13 mouse cellular contexts compared by ENCODE assay signal in the genomic region with DNA sequence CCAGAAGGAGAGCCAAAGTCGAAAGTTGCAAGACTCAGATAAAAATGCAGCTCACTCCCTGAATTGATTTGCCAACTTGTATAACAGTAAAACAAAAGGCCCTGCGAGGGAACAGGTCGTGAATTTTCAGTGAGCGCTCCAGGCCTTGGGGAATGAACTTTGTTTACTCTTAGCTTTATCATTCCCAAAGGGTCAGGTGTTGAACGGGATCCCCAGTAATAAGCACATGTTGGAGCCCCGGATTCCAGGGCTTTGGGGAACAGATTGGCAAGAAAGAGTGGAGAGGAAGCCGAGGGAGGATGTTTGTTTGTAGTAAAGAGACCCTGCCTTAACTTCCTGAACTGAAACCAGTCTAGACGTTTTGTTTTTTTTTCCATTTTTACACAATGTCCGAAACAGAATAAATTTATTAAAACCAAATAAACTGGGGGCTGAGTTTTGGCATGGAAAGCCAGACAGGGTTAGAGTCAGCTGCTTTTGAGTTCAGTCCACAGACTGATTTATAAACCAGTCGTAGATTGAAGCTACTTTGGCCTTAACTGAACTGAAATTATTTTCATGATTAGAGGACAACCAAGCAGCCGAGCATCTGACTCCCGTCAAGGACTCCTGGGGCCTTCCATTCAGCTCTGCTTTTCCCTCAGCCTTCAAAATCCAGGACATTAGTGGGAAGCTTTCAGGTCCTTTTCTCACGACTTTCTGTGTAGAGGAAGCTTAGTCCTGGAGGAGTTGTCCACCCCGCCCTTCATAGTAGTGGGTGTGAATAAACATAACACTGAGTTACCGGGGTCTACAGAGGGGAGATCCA. TPM values are rescaled to one million over a fixed set of nuclear protein-coding genes. Genes with fewer than 3 reads are reported as not detected.
A peak's percentile ranks its signal among the peaks of the same experiment; 100 is the strongest.
DNase-seq lines count a peak whose midpoint lies in the region; ATAC-seq and TF ChIP-seq lines count a peak whose summit lies in the region.
"Had no signal": no experiment of that assay in that cellular context is flagged by ENCODE, and none has a peak within 500 bp of the region (broad histone marks: within the 10 kb centered on the region; RNA-seq: fewer than 3 reads in every experiment).

No protein-coding gene starts in this region.

- peak; percentile 98 for DNase-seq in heart, adult 11 months
- DNase-seq in heart, postnatal 4 days = no peak
- no peak for DNase-seq in heart, postnatal 0 days (ENCODE audit: low spot score)
- no peak for DNase-seq in thymus, postnatal 4 days
- DNase-seq in cerebellum, postnatal 10 days = no peak
- DNase-seq: B cell, adult 2 months; forebrain, postnatal 0 days had no signal

- WGBS in heart, postnatal 0 days = 46% methylated on average over 15 of the region's 15 CpGs
- 34% methylated on average over 15 of the region's 15 CpGs for WGBS in limb, embryonic 15.5 days

- no peak for TF ChIP-seq CTCF in cortical plate, adult 2 months (IDR thresholded peaks at IDR 0.05; ENCODE audit: extremely low read depth, insufficient read depth, low read length)
- no peak for TF ChIP-seq CTCF in heart, postnatal 0 days (IDR thresholded peaks at IDR 0.05; ENCODE audit: low read depth)

- H3K4me3 ChIP-seq in cortical plate, adult 2 months (ENCODE audit: insufficient read depth, low read length) = no peak overlapping the region
- no peak overlapping the region for H3K4me3 ChIP-seq in heart, postnatal 0 days (ENCODE audit: low read depth, low read length)
- no peak overlapping the region for H3K4me3 ChIP-seq in limb, embryonic 15.5 days
- H3K4me3 ChIP-seq: midbrain, embryonic 12.5 days had no signal

- TF ChIP-seq EP300 in heart, postnatal 0 days (IDR thresholded peaks at IDR 0.05; ENCODE audit: low read depth) = no peak

- no peak for ATAC-seq in heart, postnatal 0 days (ENCODE audit: insufficient read depth, low read depth)
- ATAC-seq in limb, embryonic 15.5 days (ENCODE audit: insufficient number of reproducible peaks, low FRiP score, low TSS enrichment, low read depth) = no peak
- ATAC-seq in erythroblast, adult 5-6 weeks (replicated peaks; ENCODE audit: low FRiP score, poor library complexity, severe bottlenecking) = no peak
- ATAC-seq: forebrain, postnatal 0 days had no signal

- no peaks in the 10 kb centered on the region for H3K9me3 ChIP-seq in heart, postnatal 0 days (replicated peaks; ENCODE audit: control insufficient read depth, low read length)
- H3K9me3 ChIP-seq in limb, embryonic 15.5 days = no peaks in the 10 kb centered on the region
- H3K9me3 ChIP-seq: midbrain, embryonic 12.5 days had no signal

- no peaks in the 10 kb centered on the region for H3K36me3 ChIP-seq in heart, postnatal 0 days (replicated peaks; ENCODE audit: control insufficient read depth, insufficient read depth, low read length)
- no peaks in the 10 kb centered on the region for H3K36me3 ChIP-seq in limb, embryonic 15.5 days
- H3K36me3 ChIP-seq: midbrain, embryonic 12.5 days had no signal

- TF ChIP-seq POLR2A in cortical plate, adult 2 months (IDR thresholded peaks at IDR 0.05; ENCODE audit: extremely low read depth, insufficient read depth, low read length) = no peak

- H3K4me2 ChIP-seq in heart, postnatal 0 days (ENCODE audit: low read depth, low read length) = no peak overlapping the region
- no peak overlapping the region for H3K4me2 ChIP-seq in limb, embryonic 15.5 days
- H3K4me2 ChIP-seq: hindbrain, embryonic 14.5 days; midbrain, embryonic 12.5 days had no signal

- H3K9ac ChIP-seq in heart, postnatal 0 days (replicated peaks; ENCODE audit: low read depth, low read length) = no peak overlapping the region
- H3K9ac ChIP-seq in limb, embryonic 15.5 days = no peak overlapping the region
- H3K9ac ChIP-seq: forebrain, postnatal 0 days; hindbrain, embryonic 14.5 days; midbrain, embryonic 12.5 days had no signal

- 0 out of 2 replicates have a peak overlapping the region, but pooled peaks have one; percentile 53 for H3K27ac ChIP-seq in cortical plate, adult 2 months (ENCODE audit: insufficient read depth, low read length)
- H3K27ac ChIP-seq in heart, postnatal 0 days (ENCODE audit: low read depth) = peak overlapping the region; percentile 73
- H3K27ac ChIP-seq in limb, embryonic 15.5 days = peak overlapping the region; percentile 63
- H3K27ac ChIP-seq: hindbrain, embryonic 14.5 days; midbrain, embryonic 12.5 days had no signal

- H3K4me1 ChIP-seq in cortical plate, adult 2 months (ENCODE audit: control insufficient read depth, insufficient read depth, low read length) = no peaks in the 10 kb centered on the region
- peaks cover 9% of the 10 kb centered on the region for H3K4me1 ChIP-seq in heart, postnatal 0 days (ENCODE audit: control insufficient read depth, insufficient read depth)
- H3K4me1 ChIP-seq in limb, embryonic 15.5 days = peaks cover 18% of the 10 kb centered on the region; the same call in 1 of the 2 replicates
- H3K4me1 ChIP-seq: midbrain, embryonic 12.5 days had no signal

- H3K27me3 ChIP-seq in heart, postnatal 0 days (ENCODE audit: control insufficient read depth, insufficient read depth, low read length) = no peaks in the 10 kb centered on the region
- H3K27me3 ChIP-seq in limb, embryonic 15.5 days = no peaks in the 10 kb centered on the region
- H3K27me3 ChIP-seq: midbrain, embryonic 12.5 days had no signal

RNA-seq across cellular contexts. Expression of a gene that starts 19.1 kb away (rescaled TPM):
- total RNA-seq in heart, postnatal 4 days (2021) = 100 to 1,000 TPM; 188 to 201 TPM
- 152 and 207 TPM in 2 replicates for polyA plus RNA-seq in cortical plate, adult 2 months (2012; rRNA removed)
- total RNA-seq in heart, postnatal 0 days (2014; rRNA removed; ENCODE audit: low replicate concordance) = 344 and 362 TPM in 2 replicates
- polyA plus RNA-seq in heart, postnatal 0 days (2015; fragmentation: Nextera tagmentation; extraction: Ambion mirVana) = 403 and 465 TPM in 2 replicates
- 350 and 381 TPM in 2 replicates for polyA plus RNA-seq in limb, embryonic 15.5 days (2015; fragmentation: Nextera tagmentation; extraction: Ambion mirVana)
- total RNA-seq in erythroblast, adult 5-6 weeks (2015; ENCODE audit: low replicate concordance) = 1.9 TPM in 1 of 2 replicates, not detected in the other
- total RNA-seq in erythroblast, adult 5-6 weeks (2017; ENCODE audit: low replicate concordance) = 1.9 TPM in 1 of 2 replicates, not detected in the other

RNA-seq across cellular contexts. Expression of a gene that starts 27.2 kb away (rescaled TPM):
- under 1 TPM in 1 of 2 experiments, not detected in 1; 0.20 TPM for total RNA-seq in heart, postnatal 4 days (2021)
- polyA plus RNA-seq in cortical plate, adult 2 months (2012; rRNA removed) = 0.21 and 0.25 TPM in 2 replicates
- total RNA-seq in heart, postnatal 0 days (2014; rRNA removed; ENCODE audit: low replicate concordance) = 1.7 TPM in 1 of 2 replicates, not detected in the other
- polyA plus RNA-seq in heart, postnatal 0 days (2015; fragmentation: Nextera tagmentation; extraction: Ambion mirVana) = 0.75 and 0.83 TPM in 2 replicates
- polyA plus RNA-seq in limb, embryonic 15.5 days (2015; fragmentation: Nextera tagmentation; extraction: Ambion mirVana) = 0.53 and 0.72 TPM in 2 replicates
- total RNA-seq in erythroblast, adult 5-6 weeks (2015; ENCODE audit: low replicate concordance) = not detected in 2 replicates
- total RNA-seq in erythroblast, adult 5-6 weeks (2017; ENCODE audit: low replicate concordance) = 0.34 TPM in 1 of 2 replicates, not detected in the other
- total RNA-seq: left cerebral cortex, postnatal 36 days had no signal
- polyA plus RNA-seq: hindbrain, embryonic 14.5 days; midbrain, embryonic 12.5 days had no signal

RNA-seq across cellular contexts. Expression of a gene that starts 28.9 kb away (rescaled TPM):
- not detected for total RNA-seq in heart, postnatal 4 days (2021)
- polyA plus RNA-seq in cortical plate, adult 2 months (2012; rRNA removed) = 0.46 and 0.93 TPM in 2 replicates
- total RNA-seq in heart, postnatal 0 days (2014; rRNA removed; ENCODE audit: low replicate concordance) = 0.19 TPM in 1 of 2 replicates, not detected in the other
- polyA plus RNA-seq in heart, postnatal 0 days (2015; fragmentation: Nextera tagmentation; extraction: Ambion mirVana) = 0.04 and 0.25 TPM in 2 replicates
- polyA plus RNA-seq in limb, embryonic 15.5 days (2015; fragmentation: Nextera tagmentation; extraction: Ambion mirVana) = 0.19 TPM in 1 of 2 replicates, not detected in the other
- not detected in 2 replicates for total RNA-seq in erythroblast, adult 5-6 weeks (2015; ENCODE audit: low replicate concordance)
- total RNA-seq in erythroblast, adult 5-6 weeks (2017; ENCODE audit: low replicate concordance) = not detected in 2 replicates
- polyA plus RNA-seq: midbrain, embryonic 12.5 days had no signal

RNA-seq across cellular contexts. Expression of a gene that starts 37.2 kb away (rescaled TPM):
- 10 to 100 TPM in 1 of 2 experiments, 1 to 10 TPM in 1; 7.0 to 10.5 TPM for total RNA-seq in heart, postnatal 4 days (2021)
- 0.06 TPM in 1 of 2 replicates, not detected in the other for polyA plus RNA-seq in cortical plate, adult 2 months (2012; rRNA removed)
- total RNA-seq in heart, postnatal 0 days (2014; rRNA removed; ENCODE audit: low replicate concordance) = 19.3 and 28.8 TPM in 2 replicates
- polyA plus RNA-seq in heart, postnatal 0 days (2015; fragmentation: Nextera tagmentation; extraction: Ambion mirVana) = 8.7 and 11.4 TPM in 2 replicates
- 2.9 and 3.9 TPM in 2 replicates for polyA plus RNA-seq in limb, embryonic 15.5 days (2015; fragmentation: Nextera tagmentation; extraction: Ambion mirVana)
- 197 and 198 TPM in 2 replicates for total RNA-seq in erythroblast, adult 5-6 weeks (2015; ENCODE audit: low replicate concordance)
- total RNA-seq in erythroblast, adult 5-6 weeks (2017; ENCODE audit: low replicate concordance) = 348 and 388 TPM in 2 replicates
- total RNA-seq: forebrain, postnatal 0 days; left cerebral cortex, postnatal 36 days had no signal

RNA-seq across cellular contexts. Expression of a gene that starts 47.0 kb away (rescaled TPM):
- 10 to 100 TPM; 33.6 to 39.4 TPM for total RNA-seq in heart, postnatal 4 days (2021)
- polyA plus RNA-seq in cortical plate, adult 2 months (2012; rRNA removed) = 23.5 and 25.7 TPM in 2 replicates
- 42.2 and 45.9 TPM in 2 replicates for total RNA-seq in heart, postnatal 0 days (2014; rRNA removed; ENCODE audit: low replicate concordance)
- polyA plus RNA-seq in heart, postnatal 0 days (2015; fragmentation: Nextera tagmentation; extraction: Ambion mirVana) = 56.7 and 58.8 TPM in 2 replicates
- 166 and 167 TPM in 2 replicates for polyA plus RNA-seq in limb, embryonic 15.5 days (2015; fragmentation: Nextera tagmentation; extraction: Ambion mirVana)
- 1,174 and 1,226 TPM in 2 replicates for total RNA-seq in erythroblast, adult 5-6 weeks (2015; ENCODE audit: low replicate concordance)
- total RNA-seq in erythroblast, adult 5-6 weeks (2017; ENCODE audit: low replicate concordance) = 299 and 335 TPM in 2 replicates

Comparison
In these comparisons a context has a peak if more than half of its experiments do, and no peak if none do; other contexts are left out.
1. RNA of a gene that starts 19.1 kb away (total RNA-seq): 344 to 362 TPM in heart, postnatal 0 days and 188 to 201 TPM in heart, postnatal 4 days; 1.9 TPM in erythroblast, adult 5-6 weeks; every median in the first group is over 10 times any median in the second.
2. Peak in every context shown above with its lines, with median percentiles within 50 percentile points of each other: H3K27ac ChIP-seq.